Mouse (Mus musculus) gastrocnemius, postnatal 36 days (tissue): ENCODE measurements around the gene Hoxa13. TPM values are rescaled to one million over a fixed set of nuclear protein-coding genes. Genes with fewer than 3 reads are reported as not detected.

Source experiments
- DNase-seq, 2 experiments: peaks; one replicate each; pipeline ENCODE4 v3.0.0; 2022
- intact Hi-C: fragments of 180-260 bp; cut with DNase I; formaldehyde crosslinking; loops from one replicate; pipeline ENCODE4 v1.15.1; 2025
- total RNA-seq, 2 experiments: library from RNA; stranded (reverse); gene quantifications; 2 replicates each; pipeline ENCODE4 v1.2.3; 2021

The Hoxa13 gene
- total RNA-seq, 2 experiments from 2014 or later, result 2.4 to 3.6 TPM

GRCm38 (mm10) chr6:52253511-52254500, 6.9 kb downstream of the Hoxa13 start:
- intact Hi-C loops, result no loop called here
- peak in 1 of 2 experiments; percentile 51 for DNase-seq

DNA sequence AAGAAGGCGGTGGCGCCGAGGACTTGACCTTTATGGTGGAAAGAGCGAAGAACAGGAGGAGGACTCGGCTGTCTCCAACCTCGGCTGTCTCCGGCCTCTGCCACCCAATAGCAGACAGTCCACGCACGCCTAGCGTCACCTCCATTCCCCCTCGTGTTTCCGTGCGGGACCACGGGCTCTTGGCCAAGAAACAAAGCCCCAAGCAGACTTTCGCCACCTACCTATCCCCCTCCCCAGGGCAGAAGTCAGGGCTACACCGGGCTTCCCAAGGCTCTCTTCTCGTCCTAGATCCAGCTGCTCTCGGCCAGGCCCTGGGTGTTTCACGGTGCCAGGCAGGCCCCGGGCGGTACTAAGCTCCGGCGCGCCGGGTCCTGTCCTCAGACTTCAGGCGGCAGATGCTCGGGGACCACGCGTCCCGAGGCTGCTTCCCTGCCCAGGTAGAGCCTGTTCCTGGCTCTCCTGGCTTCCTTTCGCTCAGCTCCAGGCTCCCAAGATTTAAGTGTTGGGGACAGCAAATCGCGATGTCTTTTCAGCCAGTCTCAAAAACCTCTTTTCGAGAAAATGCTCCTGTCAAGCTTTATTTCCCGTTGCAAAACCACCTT, 7.8 kb downstream of the Hoxa13 start:
- DNase-seq, result no peak
- intact Hi-C loops, result no loop called here

- intact Hi-C loops, result no loop called here
- DNase-seq, result no peak
These were observed 8.5 kb downstream of the Hoxa13 start for GRCm38 (mm10) chr6:52252016-52252774.

DNA sequence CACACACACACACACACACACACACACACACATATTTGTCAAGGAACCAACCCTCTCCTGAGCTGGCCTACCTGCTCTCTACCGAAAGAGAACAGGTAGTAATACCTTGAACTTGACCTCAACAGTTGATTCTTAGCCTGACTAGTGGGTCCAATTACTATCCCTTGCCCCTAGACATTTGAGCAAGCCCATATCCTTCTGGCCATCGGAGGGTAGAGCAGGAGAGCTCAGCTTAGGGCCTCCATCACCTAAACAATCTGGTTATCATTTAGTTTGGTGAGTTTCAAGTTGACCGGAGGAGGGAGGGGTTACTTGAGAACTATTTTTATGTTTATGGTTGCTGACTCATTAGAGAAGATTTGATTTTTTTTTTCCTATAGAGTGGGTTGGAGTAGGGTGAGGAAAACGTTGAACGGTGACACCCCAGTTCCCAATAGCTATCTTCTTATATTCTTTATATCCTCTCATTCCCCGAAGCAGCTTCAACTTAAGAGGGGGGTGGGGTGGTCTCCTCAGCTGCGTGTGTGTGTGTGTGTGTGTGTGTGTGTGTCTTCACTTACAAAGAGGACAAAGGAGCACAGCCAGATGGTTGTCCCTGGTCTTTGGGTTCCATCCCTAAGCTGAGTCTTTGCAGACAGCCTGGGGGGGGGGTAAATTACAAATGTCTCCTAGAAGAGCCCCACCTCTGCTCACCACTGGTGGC, 9.4 kb downstream of the Hoxa13 start:
- intact Hi-C loops, result no loop called here
- no peak for DNase-seq

DNA sequence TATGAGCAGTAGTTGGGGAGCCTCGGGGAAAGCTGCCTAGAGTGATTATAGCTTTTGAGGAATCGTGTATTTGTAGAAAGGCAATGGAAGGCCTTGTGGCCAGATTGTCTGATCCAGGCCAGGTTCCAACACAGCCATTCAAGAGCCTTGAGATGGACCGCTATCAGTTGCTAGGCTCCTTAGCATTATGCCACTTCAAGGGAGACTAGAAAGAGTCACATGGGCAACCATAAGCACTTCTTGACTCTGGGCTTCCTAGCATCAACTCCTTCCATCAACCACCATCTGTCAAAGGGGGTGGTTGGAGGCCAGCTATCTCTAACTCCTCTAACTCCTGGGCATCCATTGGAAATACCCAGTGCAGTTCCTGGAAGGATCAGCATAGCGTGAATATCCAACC, 10.9 kb downstream of the Hoxa13 start:
- intact Hi-C loops, result no loop called here
- no peak for DNase-seq

DNA sequence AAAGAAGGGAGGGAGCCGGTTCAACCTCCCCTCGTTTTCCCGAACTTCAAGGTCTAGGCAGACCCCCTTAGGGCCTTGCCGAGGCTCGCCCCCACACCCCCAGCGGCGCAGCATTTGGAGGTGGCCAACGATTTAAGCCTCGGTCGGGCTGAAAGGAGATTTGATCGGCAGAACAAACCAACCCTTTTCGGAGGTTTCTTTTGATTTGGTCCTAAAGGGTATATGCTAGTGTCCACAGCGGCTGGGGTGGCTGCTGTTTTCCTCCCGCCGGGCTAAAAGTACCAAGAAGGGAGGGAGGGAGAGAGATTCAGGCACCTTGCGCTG, 11.3 kb downstream of the Hoxa13 start:
- no peak for DNase-seq
- intact Hi-C loops, result no loop called here

GRCm38 (mm10) chr6:52248638-52249414, 11.9 kb downstream of the Hoxa13 start:
- DNase-seq, result no peak
- intact Hi-C loops, result no loop called here

GRCm38 (mm10) chr6:52247766-52248637, 12.7 kb downstream of the Hoxa13 start:
- DNase-seq, result no peak
- intact Hi-C loops, result no loop called here

DNA sequence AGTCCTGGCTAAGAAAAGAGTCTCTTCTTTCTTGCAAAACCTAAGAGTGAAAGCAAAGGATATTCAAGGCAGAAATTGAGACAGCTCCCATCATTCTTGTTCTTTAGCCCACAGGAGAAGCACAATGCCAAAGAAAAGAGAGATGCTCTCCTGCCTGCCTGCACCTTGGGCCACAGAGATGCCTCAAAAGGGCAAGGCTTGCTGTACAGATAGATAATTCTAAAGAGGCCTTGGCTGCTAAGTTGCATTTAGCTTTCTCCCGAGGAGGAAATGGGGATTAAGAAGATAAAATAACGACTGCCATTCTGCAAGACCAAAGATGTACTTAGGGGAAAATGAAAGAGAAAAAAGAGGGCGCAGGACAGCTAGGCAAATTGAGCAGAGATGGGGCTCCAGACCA, 13.8 kb downstream of the Hoxa13 start:
- intact Hi-C loops, result no loop called here
- DNase-seq, result no peak

DNA sequence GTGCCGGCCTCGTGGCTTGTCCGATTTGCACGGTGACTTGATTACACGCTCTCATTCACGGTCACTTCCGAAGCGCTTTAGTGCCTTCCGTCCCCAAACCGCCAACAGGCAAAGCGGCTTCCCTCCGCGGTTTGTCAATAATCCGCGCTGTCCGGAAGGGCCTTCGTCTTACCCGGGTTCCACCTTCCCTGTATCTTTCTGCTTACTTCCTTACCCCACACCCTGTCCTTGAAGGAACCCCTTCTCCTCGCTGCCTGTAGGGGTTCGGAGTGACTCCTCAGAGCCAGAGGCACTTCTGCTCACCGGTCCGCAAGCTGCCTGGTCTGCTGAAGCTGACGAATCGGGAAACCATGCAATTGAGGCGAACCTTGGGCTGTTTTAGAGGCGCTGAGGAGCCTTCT, 14.3 kb downstream of the Hoxa13 start:
- intact Hi-C loops, result no loop called here
- DNase-seq, result peak in 1 of 2 experiments; percentile 51

GRCm38 (mm10) chr6:52245757-52246142, 14.9 kb downstream of the Hoxa13 start, which contains the start of gene Hoxa11:
Gene Hoxa11, minus strand, starts transcription at chr6:52245810.
- intact Hi-C loops, result no loop called here
- peak in 1 of 2 experiments; percentile 35 for DNase-seq

DNA sequence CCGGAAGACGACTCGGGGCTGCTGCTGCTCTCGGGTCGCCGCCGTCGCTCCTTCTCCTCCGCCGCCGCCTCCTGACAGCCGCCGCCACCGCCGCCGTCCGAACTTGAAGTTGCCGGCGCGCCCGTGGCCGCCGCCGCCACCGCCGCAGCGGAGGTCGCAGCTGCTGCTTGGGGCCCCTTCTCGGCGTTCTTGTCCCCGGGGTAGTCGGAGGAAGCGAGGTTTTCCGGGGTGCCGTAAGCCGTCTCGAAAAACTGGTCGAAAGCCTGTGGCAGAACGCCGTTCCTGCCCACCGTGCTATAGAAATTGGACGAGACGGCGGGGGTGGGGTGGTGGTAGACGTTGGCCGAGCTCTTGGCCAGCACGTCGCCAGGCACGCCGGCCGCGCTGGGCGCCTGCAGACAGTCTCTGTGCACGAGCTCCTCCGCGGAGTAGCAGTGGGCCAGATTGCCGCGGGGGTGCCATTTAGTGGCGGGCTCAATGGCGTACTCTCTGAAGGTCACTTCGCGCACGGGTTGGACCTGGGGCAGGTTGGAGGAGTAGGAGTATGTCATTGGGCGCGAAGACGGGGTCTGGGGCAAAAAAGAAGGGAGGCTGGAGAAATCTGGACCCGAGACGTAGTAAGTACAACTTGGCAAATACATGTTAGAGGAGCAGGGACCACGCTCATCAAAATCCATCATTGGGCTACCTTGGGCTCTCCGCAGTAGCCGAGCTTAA, 15.5 kb downstream of the Hoxa13 start:
- intact Hi-C loops, result no loop called here
- peak in 1 of 2 experiments; percentile 57 for DNase-seq

DNA sequence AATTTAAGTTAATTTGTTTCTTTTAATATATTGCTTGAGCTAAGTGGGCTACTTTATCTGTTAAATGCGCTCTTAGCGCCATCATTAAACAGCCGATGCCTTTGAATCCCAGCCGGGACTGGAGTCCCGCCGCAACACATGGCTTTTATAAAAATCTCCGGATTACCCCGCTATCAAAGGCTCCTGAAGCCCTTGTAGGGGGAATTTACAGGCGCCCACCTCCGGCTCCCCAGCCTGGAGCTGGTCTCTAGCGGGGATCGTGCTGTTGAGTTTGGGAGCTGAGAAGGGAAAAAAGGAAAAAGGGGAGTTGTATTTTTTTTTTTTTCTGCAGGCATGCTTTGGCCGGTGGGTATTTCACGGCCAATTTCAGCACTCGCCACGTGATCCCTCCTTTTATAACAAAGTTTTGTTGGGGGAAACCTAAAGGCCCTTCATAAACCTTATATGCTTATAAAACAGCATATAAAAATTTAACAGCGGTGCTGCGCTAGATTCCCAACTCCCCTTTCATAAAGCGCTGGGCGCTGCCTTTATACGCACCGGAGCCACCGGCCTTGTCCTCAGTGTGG, 16.1 kb downstream of the Hoxa13 start:
- no peak for DNase-seq
- intact Hi-C loops, result no loop called here

DNA sequence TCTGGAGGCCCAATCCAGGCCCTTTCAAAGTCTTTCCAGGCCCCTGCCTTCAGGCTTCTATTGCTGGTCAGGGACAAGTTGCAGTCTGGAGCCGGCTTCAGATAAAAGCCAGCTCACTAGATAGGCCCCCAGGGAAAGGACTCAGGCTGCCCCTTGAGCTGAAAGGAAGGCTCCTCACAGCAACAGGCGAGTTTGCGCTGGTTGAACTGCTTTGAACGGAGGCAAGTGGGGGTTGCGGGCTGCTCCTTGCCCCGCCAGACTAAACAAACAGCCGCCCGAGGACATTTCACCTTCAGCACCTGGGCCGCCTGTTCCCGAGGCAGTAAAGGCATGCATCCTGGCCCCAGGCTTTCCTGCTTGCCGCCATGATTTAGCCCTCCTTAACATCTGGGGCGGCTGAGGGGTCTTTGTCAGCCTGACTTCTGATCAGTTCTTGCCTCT, 17.0 kb downstream of the Hoxa13 start:
- no peak for DNase-seq
- intact Hi-C loops, result no loop called here

- no peak for DNase-seq
- intact Hi-C loops, result no loop called here
These were observed 17.8 kb downstream of the Hoxa13 start for GRCm38 (mm10) chr6:52242801-52243332.

DNA sequence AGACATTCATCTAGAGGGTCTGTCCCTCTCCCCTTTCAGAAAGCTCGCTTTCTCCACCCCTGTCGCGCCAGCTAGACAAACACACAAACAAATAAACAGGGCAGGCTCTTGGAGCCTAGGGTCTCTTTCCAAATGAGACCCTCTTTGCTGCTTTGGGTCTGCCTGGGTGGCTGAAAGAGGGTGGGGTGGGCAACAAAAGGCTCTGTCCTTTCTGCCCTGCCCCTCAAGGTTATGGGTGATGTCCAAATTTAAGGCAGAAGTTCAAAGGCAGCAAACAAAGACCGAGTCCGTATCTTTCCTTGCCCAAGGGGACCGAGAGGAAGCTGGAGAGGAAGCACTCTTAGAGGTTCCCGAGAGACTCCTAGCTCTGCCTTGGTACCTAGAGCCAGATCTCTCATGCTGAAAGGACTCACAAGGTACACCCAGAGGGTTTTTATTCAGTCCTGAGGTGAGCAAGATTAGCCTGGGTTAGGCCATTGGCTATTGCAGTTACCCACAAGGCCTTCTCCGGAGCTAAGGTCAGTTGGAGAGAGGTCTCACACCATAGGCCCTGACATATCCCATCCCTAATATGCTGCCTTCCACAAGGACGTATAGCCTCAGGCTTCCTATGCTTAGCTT, 19.6 kb downstream of the Hoxa13 start:
- intact Hi-C loops, result no loop called here
- DNase-seq, result peak in 1 of 2 experiments; percentile 12

GRCm38 (mm10) chr6:52240389-52241000, 20.2 kb downstream of the Hoxa13 start, which contains the start of gene Hoxa10:
Gene Hoxa10, minus strand, starts transcription at chr6:52240854.
- intact Hi-C loops, result no loop called here
- DNase-seq, result peak; percentile 87 to 90
